Mouse (Mus musculus) hindbrain, embryonic 10.5 days (tissue): ENCODE results near the gene Myo18b. TPM values are rescaled to one million over a fixed set of nuclear protein-coding genes. Genes with fewer than 3 reads are reported as not detected.

Experiments
- DNase-seq: peaks from one replicate; pipeline ENCODE4 v3.0.0-alpha.2; 2017; ENCODE audit warnings: low spot score
- H3K27ac ChIP-seq: fragments of 300-500 bp; sonication (generic); 2 replicates; pipeline ENCODE4 v1.5.1; 2016; ENCODE audit warnings: mild to moderate bottlenecking, moderate library complexity
- H3K27me3 ChIP-seq: fragments of 300-500 bp; sonication (generic); 2 replicates; pipeline ENCODE4 v1.6.1; 2016; ENCODE audit warnings: mild to moderate bottlenecking; ENCODE audit not compliant: poor library complexity, insufficient read depth, severe bottlenecking
- H3K36me3 ChIP-seq: fragments of 300-500 bp; sonication (generic); 2 replicates; pipeline ENCODE4 v1.6.1; 2016; ENCODE audit warnings: mild to moderate bottlenecking, moderate library complexity
- H3K4me1 ChIP-seq: fragments of 300-500 bp; sonication (generic); replicated peaks from 2 replicates; pipeline ENCODE4 v1.6.1; 2016; ENCODE audit warnings: mild to moderate bottlenecking
- H3K4me3 ChIP-seq: fragments of 300-500 bp; sonication (generic); 2 replicates; pipeline ENCODE4 v1.5.1; 2016; ENCODE audit warnings: mild to moderate bottlenecking, moderate library complexity
- H3K9me3 ChIP-seq: fragments of 300-500 bp; sonication (generic); 2 replicates; pipeline ENCODE4 v1.6.1; 2016; ENCODE audit warnings: mild to moderate bottlenecking, moderate library complexity
- WGBS: fragments of 180-500 bp; shearing (Covaris S2); methylation state at CpG from one replicate; pipeline ENCODE4 v1.1.7; 2016; 5-methylcytosine and 5-hydroxymethylcytosine counted together
- polyA plus RNA-seq: library from polyadenylated mRNA; unstranded; fragments of >200 nt; fragmentation: Nextera tagmentation; extraction: Ambion mirVana; gene quantifications from 2 replicates; pipeline ENCODE4 v1.2.1, GENCODE M21; 2016

Myo18b gene
- polyA plus RNA-seq, 1 experiment from 2014 or later = 0.65 TPM

GRCm38 (mm10) chr5:112868620-112869019, 27.5 kb downstream of the Myo18b start:
- peaks cover 8% of the 10 kb centered on the region for H3K4me1 ChIP-seq
- H3K27me3 ChIP-seq = peaks cover 91% of the 10 kb centered on the region
- no peaks in the 10 kb centered on the region for H3K9me3 ChIP-seq
- DNase-seq = no peak
- H3K4me3 ChIP-seq = no peak overlapping the region
- H3K27ac ChIP-seq = no peak overlapping the region
- H3K36me3 ChIP-seq = no peaks in the 10 kb centered on the region
- 82% methylated on average over 5 of the region's 5 CpGs for WGBS

- Histone ChIP-seq H3K36me3 (no peaks in the 10 kb centered on the region), H3K27ac (no peak overlapping the region), H3K9me3 (no peaks in the 10 kb centered on the region), H3K4me3 (no peak overlapping the region), H3K4me1 (peaks cover 25% of the 10 kb centered on the region), H3K27me3 (peaks cover 80% of the 10 kb centered on the region)
- peak; percentile 59 for DNase-seq
- 52% methylated on average over 4 of the region's 4 CpGs for WGBS
Measured at GRCm38 (mm10) chr5:112864719-112865367, 31.3 kb downstream of the Myo18b start.

GRCm38 (mm10) chr5:112859379-112860035, 36.7 kb downstream of the Myo18b start:
- no peak overlapping the region for H3K27ac ChIP-seq
- H3K27me3 ChIP-seq = peaks cover 75% of the 10 kb centered on the region
- H3K9me3 ChIP-seq = no peaks in the 10 kb centered on the region
- WGBS = 29% methylated on average over 12 of the region's 12 CpGs
- H3K36me3 ChIP-seq = no peaks in the 10 kb centered on the region
- peak; percentile 64 for DNase-seq
- H3K4me3 ChIP-seq = no peak overlapping the region
- peaks cover 35% of the 10 kb centered on the region for H3K4me1 ChIP-seq

- DNase-seq = peak; percentile 40
- Histone ChIP-seq H3K4me1 (peaks cover 63% of the 10 kb centered on the region), H3K27ac (peak overlapping the region; percentile 50), H3K4me3 (no peak overlapping the region), H3K9me3 (no peaks in the 10 kb centered on the region), H3K36me3 (no peaks in the 10 kb centered on the region), H3K27me3 (peaks cover 92% of the 10 kb centered on the region)
- 40% methylated on average over 8 of the region's 8 CpGs for WGBS
Measured at GRCm38 (mm10) chr5:112853179-112853578, 43.0 kb downstream of the Myo18b start.

- peak; percentile 60 for DNase-seq
- H3K4me1 ChIP-seq = peaks cover 72% of the 10 kb centered on the region
- H3K36me3 ChIP-seq = no peaks in the 10 kb centered on the region
- H3K27ac ChIP-seq = peak overlapping the region; percentile 68
- H3K9me3 ChIP-seq = no peaks in the 10 kb centered on the region
- peaks cover 97% of the 10 kb centered on the region for H3K27me3 ChIP-seq
- 20% methylated on average over 5 of the region's 5 CpGs for WGBS
- no peak overlapping the region for H3K4me3 ChIP-seq
Measured at GRCm38 (mm10) chr5:112851389-112851788, 44.8 kb downstream of the Myo18b start.

GRCm38 (mm10) chr5:112848586-112849280, 47.4 kb downstream of the Myo18b start:
- 2% methylated on average over 16 of the region's 16 CpGs for WGBS
- Histone ChIP-seq H3K4me1 (peaks cover 87% of the 10 kb centered on the region), H3K27me3 (peaks cover 81% of the 10 kb centered on the region), H3K4me3 (peak overlapping the region; percentile 37), H3K9me3 (no peaks in the 10 kb centered on the region), H3K27ac (peak overlapping the region; percentile 71), H3K36me3 (no peaks in the 10 kb centered on the region)
- peak; percentile 84 for DNase-seq

GRCm38 (mm10) chr5:112847985-112848542, 48.1 kb downstream of the Myo18b start:
- H3K27me3 ChIP-seq = peaks cover 75% of the 10 kb centered on the region

GRCm38 (mm10) chr5:112846146-112846545, 50.0 kb downstream of the Myo18b start:
- H3K4me1 ChIP-seq = peaks cover 84% of the 10 kb centered on the region
- no peaks in the 10 kb centered on the region for H3K9me3 ChIP-seq
- peak overlapping the region; percentile 40; the same call in 1 of the 2 replicates for H3K27ac ChIP-seq
- no peak for DNase-seq
- H3K4me3 ChIP-seq = no peak overlapping the region
- peaks cover 68% of the 10 kb centered on the region for H3K27me3 ChIP-seq
- 83% methylated on average over 11 of the region's 11 CpGs for WGBS
- no peaks in the 10 kb centered on the region for H3K36me3 ChIP-seq

More at GRCm38 (mm10) chr5:112847985-112848542, 48.1 kb downstream of the Myo18b start:
- H3K4me3 ChIP-seq = peak overlapping the region; percentile 37
- peak overlapping the region; percentile 71 for H3K27ac ChIP-seq
- H3K4me1 ChIP-seq = peaks cover 87% of the 10 kb centered on the region
- H3K36me3 ChIP-seq = no peaks in the 10 kb centered on the region
- WGBS = 6% methylated on average over 25 of the region's 25 CpGs
- no peak for DNase-seq
- H3K9me3 ChIP-seq = no peaks in the 10 kb centered on the region

- H3K27me3 ChIP-seq = peaks cover 57% of the 10 kb centered on the region
Measured at GRCm38 (mm10) chr5:112844460-112844859, 51.7 kb downstream of the Myo18b start.

GRCm38 (mm10) chr5:112843676-112844257, 52.4 kb downstream of the Myo18b start:
- peak; percentile 82 for DNase-seq
- WGBS = 42% methylated on average over 6 of the region's 6 CpGs
- no peaks in the 10 kb centered on the region for H3K36me3 ChIP-seq
- peaks cover 60% of the 10 kb centered on the region for H3K4me1 ChIP-seq
- H3K9me3 ChIP-seq = no peaks in the 10 kb centered on the region
- peaks cover 51% of the 10 kb centered on the region for H3K27me3 ChIP-seq
- peak overlapping the region; percentile 73 for H3K27ac ChIP-seq
- H3K4me3 ChIP-seq = peak overlapping the region; percentile 9; the same call in 1 of the 2 replicates

More at GRCm38 (mm10) chr5:112844460-112844859, 51.7 kb downstream of the Myo18b start:
- H3K9me3 ChIP-seq = no peaks in the 10 kb centered on the region
- H3K27ac ChIP-seq = peak overlapping the region; percentile 73
- peaks cover 67% of the 10 kb centered on the region for H3K4me1 ChIP-seq
- DNase-seq = no peak
- no peak overlapping the region; the same call in 1 of the 2 replicates for H3K4me3 ChIP-seq
- no peaks in the 10 kb centered on the region for H3K36me3 ChIP-seq
- whole genome bisulfite sequencing = 26% methylated on average over 3 of the region's 3 CpGs

- WGBS = 85% methylated on average over 5 of the region's 5 CpGs
- peak overlapping the region; percentile 73; the same call in 1 of the 2 replicates for H3K27ac ChIP-seq
Measured at GRCm38 (mm10) chr5:112842696-112843095, 53.5 kb downstream of the Myo18b start.

GRCm38 (mm10) chr5:112841850-112842249, 54.3 kb downstream of the Myo18b start:
- H3K27ac ChIP-seq = no peak overlapping the region
- DNase-seq = no peak
- H3K4me3 ChIP-seq = no peak overlapping the region
- no peaks in the 10 kb centered on the region for H3K36me3 ChIP-seq
- H3K9me3 ChIP-seq = no peaks in the 10 kb centered on the region
- H3K4me1 ChIP-seq = peaks cover 46% of the 10 kb centered on the region
- 47% methylated on average over 6 of the region's 6 CpGs for WGBS
- peaks cover 31% of the 10 kb centered on the region for H3K27me3 ChIP-seq

More at GRCm38 (mm10) chr5:112842696-112843095, 53.5 kb downstream of the Myo18b start:
- Histone ChIP-seq H3K36me3 (no peaks in the 10 kb centered on the region), H3K4me1 (peaks cover 49% of the 10 kb centered on the region), H3K27me3 (peaks cover 40% of the 10 kb centered on the region), H3K9me3 (no peaks in the 10 kb centered on the region), H3K4me3 (no peak overlapping the region)
- no peak for DNase-seq
